Mouse (Mus musculus) E14TG2a.4 (cell line): Measurements from ENCODE around the gene Ddx10.
"Not testable (repeated sequence)": the region's sequence is repeated elsewhere in the genome, so short reads cannot be mapped to it uniquely, and the experiment has no call there.

Experiments
- H3K27me3 ChIP-seq: 2 replicates; pipeline ENCODE4 v1.6.1; 2014; ENCODE audit warnings: low read length, control low read depth; ENCODE audit not compliant: insufficient read depth
- H3K36me3 ChIP-seq: 2 replicates; pipeline ENCODE4 v1.6.1; 2014; ENCODE audit warnings: low read length, control low read depth; ENCODE audit not compliant: insufficient read depth
- H3K4me1 ChIP-seq: replicated peaks from 2 replicates; pipeline ENCODE4 v1.6.1; 2014; ENCODE audit warnings: low read depth, low read length, control low read depth
- H3K4me3 ChIP-seq: replicated peaks from 2 replicates; pipeline ENCODE4 v1.5.1; 2014; ENCODE audit warnings: mild to moderate bottlenecking, low read length
- H3K9me3 ChIP-seq: 2 replicates; pipeline ENCODE4 v1.6.1; 2014; ENCODE audit warnings: low read length, control low read depth
- CTCF ChIP-seq: conservative IDR thresholded peaks from 2 replicates; pipeline ENCODE4 v1.5.1; 2014; ENCODE audit warnings: low read length
- NANOG ChIP-seq: IDR thresholded peaks from 2 replicates; pipeline ENCODE4 v1.6.1; 2014; ENCODE audit warnings: borderline replicate concordance, low read length, mixed read lengths
- POU5F1 ChIP-seq: IDR thresholded peaks from 2 replicates; pipeline ENCODE4 v1.6.1; 2014; ENCODE audit warnings: low read length, borderline replicate concordance

Gene Ddx10

GRCm38 (mm10) chr9:53254368-53254767, 6.5 kb upstream of the Ddx10 start:
- Histone ChIP-seq H3K4me3 (no peak overlapping the region), H3K9me3 (no peaks in the 10 kb centered on the region), H3K36me3 (no peaks in the 10 kb centered on the region), H3K27me3 (no peaks in the 10 kb centered on the region; the same call in 1 of the 2 replicates), H3K4me1 (peaks cover 28% of the 10 kb centered on the region)
- TF ChIP-seq CTCF, result peak; percentile 76
- no peak for TF ChIP-seq NANOG

GRCm38 (mm10) chr9:53247516-53247915, 337 bp downstream of the Ddx10 start:
- Histone ChIP-seq H3K4me3 (peak overlapping the region; percentile 98), H3K27me3 (no peaks in the 10 kb centered on the region; the same call in 1 of the 2 replicates), H3K9me3 (no peaks in the 10 kb centered on the region), H3K36me3 (peaks cover 24% of the 10 kb centered on the region), H3K4me1 (peaks cover 23% of the 10 kb centered on the region)
- no peak for TF ChIP-seq NANOG

- peaks cover 23% of the 10 kb centered on the region for H3K36me3 ChIP-seq
- H3K4me3 ChIP-seq, result no peak overlapping the region
- no peaks in the 10 kb centered on the region for H3K4me1 ChIP-seq
- no peak for TF ChIP-seq NANOG
- TF ChIP-seq POU5F1, result no peak
- no peak for TF ChIP-seq CTCF
- no peaks in the 10 kb centered on the region for H3K27me3 ChIP-seq
- H3K9me3 ChIP-seq, result no peaks in the 10 kb centered on the region
These were observed 29.7 kb downstream of the Ddx10 start for GRCm38 (mm10) chr9:53218181-53218580.

GRCm38 (mm10) chr9:53208283-53208682, 39.6 kb downstream of the Ddx10 start:
- Histone ChIP-seq H3K9me3 (no peaks in the 10 kb centered on the region), H3K4me1 (no peaks in the 10 kb centered on the region)

GRCm38 (mm10) chr9:53174590-53174989, 73.3 kb downstream of the Ddx10 start:
- Histone ChIP-seq H3K4me1 (no peaks in the 10 kb centered on the region), H3K4me3 (no peak overlapping the region), H3K9me3 (no peaks in the 10 kb centered on the region), H3K27me3 (no peaks in the 10 kb centered on the region), H3K36me3 (no peaks in the 10 kb centered on the region)
- no peak for TF ChIP-seq CTCF
- TF ChIP-seq NANOG, result no peak
- no peak for TF ChIP-seq POU5F1

More at GRCm38 (mm10) chr9:53208283-53208682, 39.6 kb downstream of the Ddx10 start:
- Histone ChIP-seq H3K27me3 (no peaks in the 10 kb centered on the region), H3K36me3 (peaks cover 26% of the 10 kb centered on the region), H3K4me3 (no peak overlapping the region)
- TF ChIP-seq POU5F1, result no peak
- no peak for TF ChIP-seq NANOG
- TF ChIP-seq CTCF, result no peak

- H3K36me3 ChIP-seq, result no peaks in the 10 kb centered on the region
- TF ChIP-seq POU5F1 (no peak), CTCF (peak; percentile 28)
- no peak overlapping the region for H3K4me3 ChIP-seq
- H3K27me3 ChIP-seq, result no peaks in the 10 kb centered on the region
- H3K4me1 ChIP-seq, result no peaks in the 10 kb centered on the region
- H3K9me3 ChIP-seq, result no peaks in the 10 kb centered on the region
These were observed 74.6 kb downstream of the Ddx10 start for GRCm38 (mm10) chr9:53173258-53173657.

- TF ChIP-seq POU5F1, result no peak
- no peak for TF ChIP-seq NANOG
- TF ChIP-seq CTCF, result peak; percentile 91
- Histone ChIP-seq H3K4me3 (no peak overlapping the region), H3K4me1 (no peaks in the 10 kb centered on the region), H3K9me3 (no peaks in the 10 kb centered on the region), H3K27me3 (no peaks in the 10 kb centered on the region), H3K36me3 (no peaks in the 10 kb centered on the region)
These were observed 103.6 kb downstream of the Ddx10 start for GRCm38 (mm10) chr9:53144266-53144665.

GRCm38 (mm10) chr9:53143508-53143907, 104.3 kb downstream of the Ddx10 start:
- Histone ChIP-seq H3K36me3 (no peaks in the 10 kb centered on the region), H3K9me3 (no peaks in the 10 kb centered on the region), H3K4me3 (no peak overlapping the region), H3K27me3 (no peaks in the 10 kb centered on the region), H3K4me1 (no peaks in the 10 kb centered on the region)
- TF ChIP-seq NANOG (no peak), CTCF (no peak), POU5F1 (no peak)

- not testable (repeated sequence) for H3K4me3 ChIP-seq, H3K36me3 ChIP-seq, H3K4me1 ChIP-seq, H3K27me3 ChIP-seq, H3K9me3 ChIP-seq
These were observed 105.4 kb downstream of the Ddx10 start for GRCm38 (mm10) chr9:53142424-53142823.
